Comparison of ENCODE assay signal across 13 mouse cellular contexts in genomic region chr1:59438330-59438729, GRCm38 (mm10). TPM values are rescaled to one million over a fixed set of nuclear protein-coding genes. Genes with fewer than 3 reads are reported as not detected.
DNase-seq lines count a peak whose midpoint lies in the region; ATAC-seq and TF ChIP-seq lines count a peak whose summit lies in the region.
"Had no signal": no experiment of that assay in that cellular context is flagged by ENCODE, and none has a peak within 500 bp of the region (broad histone marks: within the 10 kb centered on the region; RNA-seq: fewer than 3 reads in every experiment).

No protein-coding gene starts in this region.

- no peak overlapping the region for H3K9ac ChIP-seq in liver, embryonic 11.5 days (ENCODE audit: low read depth, low read length)
- no peak overlapping the region for H3K9ac ChIP-seq in hindbrain, embryonic 12.5 days
- no peak overlapping the region for H3K9ac ChIP-seq in liver, embryonic 15.5 days

- 75% methylated on average over 4 of the region's 4 CpGs for WGBS in liver, embryonic 11.5 days
- WGBS in hindbrain, embryonic 12.5 days, result 33% methylated on average over 4 of the region's 4 CpGs
- 60% methylated on average over 4 of the region's 4 CpGs for WGBS in liver, embryonic 15.5 days (ENCODE audit: insufficient replicate concordance)
- 33% methylated on average over 4 of the region's 4 CpGs for WGBS in small intestine, adult 2 months

- no peaks in the 10 kb centered on the region for H3K9me3 ChIP-seq in liver, embryonic 11.5 days (ENCODE audit: control insufficient read depth, low read length)
- no peaks in the 10 kb centered on the region for H3K9me3 ChIP-seq in hindbrain, embryonic 12.5 days (replicated peaks)
- no peaks in the 10 kb centered on the region for H3K9me3 ChIP-seq in liver, embryonic 15.5 days (replicated peaks)

- no peak for TF ChIP-seq POLR2A in small intestine, adult 2 months (IDR thresholded peaks at IDR 0.05; ENCODE audit: low read depth, low read length)

- H3K36me3 ChIP-seq in liver, embryonic 11.5 days (ENCODE audit: control insufficient read depth, insufficient read depth, low read length), result no peaks in the 10 kb centered on the region
- H3K36me3 ChIP-seq in hindbrain, embryonic 12.5 days, result no peaks in the 10 kb centered on the region
- H3K36me3 ChIP-seq in liver, embryonic 15.5 days (replicated peaks), result no peaks in the 10 kb centered on the region
- H3K36me3 ChIP-seq in small intestine, adult 2 months (ENCODE audit: control insufficient read depth, insufficient read depth, low read length), result no peaks in the 10 kb centered on the region

- no peak for ATAC-seq in liver, embryonic 11.5 days (replicated peaks; ENCODE audit: low FRiP score)
- no peak for ATAC-seq in hindbrain, embryonic 12.5 days (ENCODE audit: low FRiP score)
- no peak for ATAC-seq in liver, embryonic 15.5 days (ENCODE audit: insufficient read depth)
- no peak for ATAC-seq in erythroid progenitor cell, adult 5-6 weeks (replicated peaks; ENCODE audit: low FRiP score, poor library complexity, severe bottlenecking)

- no peak for DNase-seq in liver, embryonic 11.5 days (ENCODE audit: low spot score)
- no peak for DNase-seq in liver
- DNase-seq in spleen, postnatal 10 days (ENCODE audit: low spot score in 2 of 2), result no peak
- DNase-seq: adrenal gland, postnatal 25 days; cerebellum, adult 18-20 months; heart, adult 18-20 months; lung, adult 2 months had no signal

- H3K27me3 ChIP-seq in liver, embryonic 11.5 days (replicated peaks; ENCODE audit: control insufficient read depth, insufficient read depth, low read length), result no peaks in the 10 kb centered on the region
- no peaks in the 10 kb centered on the region for H3K27me3 ChIP-seq in hindbrain, embryonic 12.5 days
- H3K27me3 ChIP-seq in liver, embryonic 15.5 days, result no peaks in the 10 kb centered on the region
- no peaks in the 10 kb centered on the region for H3K27me3 ChIP-seq in small intestine, adult 2 months (ENCODE audit: control insufficient read depth, insufficient read depth, low read length)
- H3K27me3 ChIP-seq: CH12.LX had no signal

- no peak overlapping the region for H3K4me3 ChIP-seq in liver, embryonic 11.5 days (ENCODE audit: low read depth, low read length)
- H3K4me3 ChIP-seq in hindbrain, embryonic 12.5 days, result no peak overlapping the region
- no peak overlapping the region for H3K4me3 ChIP-seq in liver, embryonic 15.5 days (replicated peaks)
- no peak overlapping the region for H3K4me3 ChIP-seq in small intestine, adult 2 months (ENCODE audit: low read depth, low read length)
- H3K4me3 ChIP-seq: erythroblast, embryonic 14.5 days had no signal

- no peak for TF ChIP-seq CTCF in small intestine, adult 2 months (IDR thresholded peaks at IDR 0.05; ENCODE audit: extremely low read depth, insufficient read length, insufficient replicate concordance, low read depth, low read length)

- no peaks in the 10 kb centered on the region for H3K4me1 ChIP-seq in liver, embryonic 11.5 days (replicated peaks; ENCODE audit: control insufficient read depth, insufficient read depth, low read length)
- peaks cover 18% of the 10 kb centered on the region for H3K4me1 ChIP-seq in hindbrain, embryonic 12.5 days
- H3K4me1 ChIP-seq in liver, embryonic 15.5 days (replicated peaks), result peaks cover 4% of the 10 kb centered on the region; the same call in 1 of the 2 replicates
- H3K4me1 ChIP-seq in small intestine, adult 2 months (ENCODE audit: control insufficient read depth, insufficient read depth, insufficient read length, low read length), result peaks cover 21% of the 10 kb centered on the region

- H3K4me2 ChIP-seq in liver, embryonic 11.5 days, result no peak overlapping the region
- H3K4me2 ChIP-seq in hindbrain, embryonic 12.5 days (replicated peaks), result no peak overlapping the region
- H3K4me2 ChIP-seq in liver, embryonic 15.5 days, result no peak overlapping the region

- H3K27ac ChIP-seq in liver, embryonic 11.5 days (ENCODE audit: low read depth, low read length), result peak overlapping the region; percentile 50; the same call in 1 of the 2 replicates
- H3K27ac ChIP-seq in hindbrain, embryonic 12.5 days, result peak overlapping the region; percentile 69; the same call in 1 of the 2 replicates
- peak overlapping the region; percentile 51 for H3K27ac ChIP-seq in liver, embryonic 15.5 days (replicated peaks)
- H3K27ac ChIP-seq in small intestine, adult 2 months (ENCODE audit: insufficient read depth, low read depth, low read length), result peak overlapping the region; percentile 46; the same call in 1 of the 2 replicates

RNA-seq across cellular contexts. Expression of gene Fzd7, which starts 43.9 kb away (rescaled TPM):
- 7.5 and 7.7 TPM in 2 replicates for polyA plus RNA-seq in liver, embryonic 11.5 days (2014; fragmentation: Nextera tagmentation; extraction: Ambion mirVana)
- polyA plus RNA-seq in hindbrain, embryonic 12.5 days (2016; fragmentation: Nextera tagmentation; extraction: Ambion mirVana), result 19.0 and 19.4 TPM in 2 replicates
- 1.1 and 1.3 TPM in 2 replicates for polyA plus RNA-seq in liver, embryonic 15.5 days (2015; fragmentation: Nextera tagmentation; extraction: Ambion mirVana)
- 10.5 and 15.1 TPM in 2 replicates for polyA plus RNA-seq in small intestine, adult 2 months (2012; rRNA removed)
- total RNA-seq in erythroid progenitor cell, adult 5-6 weeks (2015; ENCODE audit: low replicate concordance), result 1.1 and 5.4 TPM in 2 replicates
- total RNA-seq in erythroid progenitor cell, adult 5-6 weeks (2017; ENCODE audit: low replicate concordance), result 0.45 and 0.77 TPM in 2 replicates
